Mouse (Mus musculus) heart, embryonic 16.5 days (tissue): ENCODE data around the gene Cdkn1b. TPM values are rescaled to one million over a fixed set of nuclear protein-coding genes. Genes with fewer than 3 reads are reported as not detected.

Experiments used
- ATAC-seq: fragments of 200-750 bp; cut with Nextera tagmentation; replicated peaks from 2 replicates; pipeline ENCODE4 v1.8.0; 2017; ENCODE audit warnings: moderate number of reproducible peaks; ENCODE audit not compliant: insufficient read depth, low FRiP score; ENCODE audit errors: extremely low read depth
- H3K27ac ChIP-seq: fragments of 300-500 bp; sonication (generic); 2 replicates; pipeline ENCODE4 v1.5.1; 2014; ENCODE audit warnings: mild to moderate bottlenecking, low read length, control low read depth, moderate library complexity
- H3K27me3 ChIP-seq: fragments of 300-500 bp; sonication (generic); 2 replicates; pipeline ENCODE4 v1.6.1; 2014; ENCODE audit warnings: low read length, mixed read lengths; ENCODE audit not compliant: control insufficient read depth, insufficient read depth
- H3K36me3 ChIP-seq: fragments of 300-500 bp; sonication (generic); 2 replicates; pipeline ENCODE4 v1.6.1; 2014; ENCODE audit not compliant: control insufficient read depth, insufficient read depth
- H3K4me1 ChIP-seq: fragments of 300-500 bp; sonication (generic); 2 replicates; pipeline ENCODE4 v1.6.1; 2014; ENCODE audit warnings: low read length, mixed read lengths; ENCODE audit not compliant: control insufficient read depth, insufficient read depth
- H3K4me2 ChIP-seq: fragments of 300-500 bp; sonication (generic); 2 replicates; pipeline ENCODE4 v1.6.1; 2014; ENCODE audit warnings: low read depth, mild to moderate bottlenecking, control low read depth, low read length
- H3K4me3 ChIP-seq: fragments of 300-500 bp; sonication (generic); 2 replicates; pipeline ENCODE4 v1.5.1; 2014; ENCODE audit warnings: mild to moderate bottlenecking, control low read depth, low read length
- H3K9ac ChIP-seq: fragments of 300-500 bp; sonication (generic); 2 replicates; pipeline ENCODE4 v1.6.1; 2014; ENCODE audit warnings: low read length, control low read depth
- H3K9me3 ChIP-seq: fragments of 300-500 bp; sonication (generic); replicated peaks from 2 replicates; pipeline ENCODE4 v1.6.1; 2016; ENCODE audit warnings: low read length; ENCODE audit not compliant: control insufficient read depth
- WGBS: fragments of 180-500 bp; shearing (Covaris S2); extraction: QIAGEN DNeasy Blood & Tissue Kit; methylation state at CpG from one replicate; pipeline ENCODE4 v1.1.7; 2014; 5-methylcytosine and 5-hydroxymethylcytosine counted together
- polyA plus RNA-seq: library from polyadenylated mRNA; unstranded; fragments of >200 nt; fragmentation: Nextera tagmentation; extraction: Ambion mirVana; gene quantifications from 2 replicates; pipeline ENCODE4 v1.2.1, GENCODE M21; 2015

Gene Cdkn1b
- polyA plus RNA-seq, 1 experiment from 2014 or later = 14.7 TPM

GRCm38 (mm10) chr6:134947311-134948087 lies 27.3 kb downstream of the Cdkn1b start:
- Histone ChIP-seq H3K4me3 (no peak overlapping the region), H3K4me2 (no peak overlapping the region; the same call in 1 of the 2 replicates), H3K36me3 (0 out of 2 replicates have a peak, but pooled peaks cover 3% of the 10 kb centered on the region), H3K27ac (no peak overlapping the region), H3K9ac (no peak overlapping the region), H3K9me3 (no peaks in the 10 kb centered on the region), H3K4me1 (peaks cover 10% of the 10 kb centered on the region), H3K27me3 (no peaks in the 10 kb centered on the region)
- 44% methylated on average over 13 of the region's 13 CpGs for WGBS
- ATAC-seq = no peak

- no peak overlapping the region for H3K27ac ChIP-seq
- WGBS = 54% methylated on average over 11 of the region's 11 CpGs
- no peaks in the 10 kb centered on the region for H3K9me3 ChIP-seq
- H3K36me3 ChIP-seq = peaks cover 5% of the 10 kb centered on the region; the same call in 1 of the 2 replicates
- H3K4me1 ChIP-seq = peaks cover 6% of the 10 kb centered on the region
- no peak for ATAC-seq
- H3K27me3 ChIP-seq = no peaks in the 10 kb centered on the region
- no peak overlapping the region for H3K4me3 ChIP-seq
- no peak overlapping the region for H3K4me2 ChIP-seq
- H3K9ac ChIP-seq = no peak overlapping the region
These were observed 28.4 kb downstream of the Cdkn1b start for GRCm38 (mm10) chr6:134948522-134949061.

GRCm38 (mm10) chr6:134949241-134949640 lies 29.0 kb downstream of the Cdkn1b start:
- H3K36me3 ChIP-seq = peaks cover 5% of the 10 kb centered on the region; the same call in 1 of the 2 replicates

GRCm38 (mm10) chr6:134951364-134951763 lies 31.2 kb downstream of the Cdkn1b start:
- ATAC-seq = no peak
- H3K4me3 ChIP-seq = no peak overlapping the region
- no peak overlapping the region for H3K4me2 ChIP-seq
- H3K4me1 ChIP-seq = no peaks in the 10 kb centered on the region
- no peaks in the 10 kb centered on the region for H3K9me3 ChIP-seq
- WGBS = 42% methylated on average over 5 of the region's 5 CpGs
- peaks cover 5% of the 10 kb centered on the region; the same call in 1 of the 2 replicates for H3K36me3 ChIP-seq
- no peak overlapping the region for H3K27ac ChIP-seq
- no peaks in the 10 kb centered on the region for H3K27me3 ChIP-seq
- no peak overlapping the region for H3K9ac ChIP-seq

More at GRCm38 (mm10) chr6:134949241-134949640, 29.0 kb downstream of the Cdkn1b start:
- 90% methylated on average over 3 of the region's 3 CpGs for WGBS
- no peaks in the 10 kb centered on the region for H3K27me3 ChIP-seq
- H3K4me2 ChIP-seq = no peak overlapping the region
- no peak overlapping the region for H3K27ac ChIP-seq
- no peak for ATAC-seq
- no peaks in the 10 kb centered on the region for H3K9me3 ChIP-seq
- no peak overlapping the region for H3K4me3 ChIP-seq
- no peak overlapping the region for H3K9ac ChIP-seq
- H3K4me1 ChIP-seq = peaks cover 5% of the 10 kb centered on the region; the same call in 1 of the 2 replicates

GRCm38 (mm10) chr6:134953976-134954375 lies 33.8 kb downstream of the Cdkn1b start:
- no peak overlapping the region for H3K27ac ChIP-seq
- 76% methylated on average over 11 of the region's 11 CpGs for WGBS
- no peak overlapping the region for H3K4me2 ChIP-seq
- H3K36me3 ChIP-seq = peaks cover 5% of the 10 kb centered on the region; the same call in 1 of the 2 replicates
- no peak for ATAC-seq
- H3K4me3 ChIP-seq = no peak overlapping the region
- H3K9me3 ChIP-seq = no peaks in the 10 kb centered on the region
- H3K4me1 ChIP-seq = no peaks in the 10 kb centered on the region
- no peaks in the 10 kb centered on the region for H3K27me3 ChIP-seq
- no peak overlapping the region for H3K9ac ChIP-seq

GRCm38 (mm10) chr6:134956388-134956787 lies 36.2 kb downstream of the Cdkn1b start:
- Histone ChIP-seq H3K4me1 (no peaks in the 10 kb centered on the region), H3K4me2 (no peak overlapping the region), H3K9me3 (no peaks in the 10 kb centered on the region), H3K36me3 (peaks cover 5% of the 10 kb centered on the region; the same call in 1 of the 2 replicates), H3K9ac (no peak overlapping the region), H3K27ac (no peak overlapping the region), H3K27me3 (no peaks in the 10 kb centered on the region), H3K4me3 (no peak overlapping the region)
- 74% methylated on average over 4 of the region's 4 CpGs for WGBS
- no peak for ATAC-seq

GRCm38 (mm10) chr6:134961286-134961685 lies 41.1 kb downstream of the Cdkn1b start:
- no peak for ATAC-seq
- Histone ChIP-seq H3K9me3 (no peaks in the 10 kb centered on the region), H3K4me3 (no peak overlapping the region), H3K9ac (no peak overlapping the region), H3K4me2 (no peak overlapping the region), H3K36me3 (no peaks in the 10 kb centered on the region), H3K27ac (no peak overlapping the region), H3K4me1 (no peaks in the 10 kb centered on the region), H3K27me3 (no peaks in the 10 kb centered on the region)
- WGBS = 68% methylated on average over 5 of the region's 5 CpGs

- Histone ChIP-seq H3K9me3 (no peaks in the 10 kb centered on the region), H3K4me3 (no peak overlapping the region), H3K4me1 (no peaks in the 10 kb centered on the region), H3K4me2 (no peak overlapping the region), H3K9ac (no peak overlapping the region), H3K27me3 (no peaks in the 10 kb centered on the region), H3K36me3 (no peaks in the 10 kb centered on the region), H3K27ac (no peak overlapping the region)
- WGBS = 66% methylated on average over 9 of the region's 9 CpGs
- ATAC-seq = no peak
These were observed 41.8 kb downstream of the Cdkn1b start for GRCm38 (mm10) chr6:134961858-134962517.

- H3K4me3 ChIP-seq = no peak overlapping the region
- WGBS = 81% methylated on average over 5 of the region's 5 CpGs
- no peaks in the 10 kb centered on the region for H3K4me1 ChIP-seq
- no peak for ATAC-seq
- no peaks in the 10 kb centered on the region for H3K27me3 ChIP-seq
- H3K36me3 ChIP-seq = no peaks in the 10 kb centered on the region
- H3K27ac ChIP-seq = no peak overlapping the region
- H3K4me2 ChIP-seq = no peak overlapping the region
- no peaks in the 10 kb centered on the region for H3K9me3 ChIP-seq
- no peak overlapping the region for H3K9ac ChIP-seq
These were observed 42.3 kb downstream of the Cdkn1b start for GRCm38 (mm10) chr6:134962518-134962893.
